Mouse (Mus musculus): ENCODE data around the gene Map4.

Map4 gene

GRCm38 (mm10) chr9:110019224-110019623 is 88.0 kb downstream of the Map4 start:
- DNase-seq: no peak

DNA sequence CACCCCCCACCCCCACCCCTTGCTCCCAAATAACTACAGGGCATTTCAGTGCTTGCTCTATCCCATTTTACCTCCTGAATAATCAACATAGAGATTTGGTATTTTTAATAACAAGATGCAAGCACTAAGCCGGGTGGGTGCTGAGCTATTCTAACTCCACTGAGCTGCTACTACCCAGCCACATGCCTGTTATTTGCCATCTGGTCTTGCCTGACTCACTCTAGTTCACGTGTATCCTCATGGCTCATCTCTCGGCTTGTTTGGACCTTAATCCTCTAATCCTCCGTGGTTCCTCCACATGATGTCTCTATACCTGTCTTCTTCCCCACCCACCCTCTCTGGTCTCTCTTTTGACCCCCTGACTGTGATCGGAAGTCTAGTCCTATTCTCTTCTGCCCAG is 89.1 kb downstream of the Map4 start:
- DNase-seq: no peak

GRCm38 (mm10) chr9:110021463-110021862 is 90.2 kb downstream of the Map4 start:
- DNase-seq: no peak

- no peak for DNase-seq
These were observed 90.9 kb downstream of the Map4 start for GRCm38 (mm10) chr9:110022151-110022550.

DNA sequence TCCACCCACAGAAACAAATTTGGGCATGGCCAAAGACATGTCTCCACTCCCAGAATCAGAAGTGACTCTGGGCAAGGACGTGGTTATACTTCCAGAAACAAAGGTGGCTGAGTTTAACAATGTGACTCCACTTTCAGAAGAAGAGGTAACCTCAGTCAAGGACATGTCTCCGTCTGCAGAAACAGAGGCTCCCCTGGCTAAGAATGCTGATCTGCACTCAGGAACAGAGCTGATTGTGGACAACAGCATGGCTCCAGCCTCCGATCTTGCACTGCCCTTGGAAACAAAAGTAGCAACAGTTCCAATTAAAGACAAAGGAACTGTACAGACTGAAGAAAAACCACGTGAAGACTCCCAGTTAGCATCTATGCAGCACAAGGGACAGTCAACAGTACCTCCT is 103.8 kb downstream of the Map4 start:
- DNase-seq: no peak

GRCm38 (mm10) chr9:110037895-110038294 is 106.6 kb downstream of the Map4 start:
- DNase-seq: no peak

GRCm38 (mm10) chr9:110038485-110038884 is 107.2 kb downstream of the Map4 start:
- DNase-seq: no peak

DNA sequence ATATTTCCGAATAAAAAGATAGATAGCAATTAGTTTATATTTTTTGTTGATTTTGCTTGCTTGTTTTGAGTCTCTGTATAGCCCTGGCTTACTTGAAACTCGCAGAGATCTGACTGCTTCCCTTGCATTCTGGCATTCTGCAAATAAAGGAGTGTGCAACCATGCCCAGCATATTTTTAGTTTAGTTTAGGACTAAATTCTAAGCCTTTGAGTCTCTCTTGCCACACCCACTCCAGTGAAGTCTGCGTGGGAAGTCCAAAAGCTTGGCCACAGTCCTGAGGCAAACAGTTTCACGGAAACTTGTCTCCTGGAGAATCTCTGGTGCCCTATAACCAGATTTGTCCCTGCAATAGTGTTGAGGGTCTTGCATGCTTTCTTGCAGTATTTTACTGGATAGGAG is 113.1 kb downstream of the Map4 start:
- no peak for DNase-seq

DNA sequence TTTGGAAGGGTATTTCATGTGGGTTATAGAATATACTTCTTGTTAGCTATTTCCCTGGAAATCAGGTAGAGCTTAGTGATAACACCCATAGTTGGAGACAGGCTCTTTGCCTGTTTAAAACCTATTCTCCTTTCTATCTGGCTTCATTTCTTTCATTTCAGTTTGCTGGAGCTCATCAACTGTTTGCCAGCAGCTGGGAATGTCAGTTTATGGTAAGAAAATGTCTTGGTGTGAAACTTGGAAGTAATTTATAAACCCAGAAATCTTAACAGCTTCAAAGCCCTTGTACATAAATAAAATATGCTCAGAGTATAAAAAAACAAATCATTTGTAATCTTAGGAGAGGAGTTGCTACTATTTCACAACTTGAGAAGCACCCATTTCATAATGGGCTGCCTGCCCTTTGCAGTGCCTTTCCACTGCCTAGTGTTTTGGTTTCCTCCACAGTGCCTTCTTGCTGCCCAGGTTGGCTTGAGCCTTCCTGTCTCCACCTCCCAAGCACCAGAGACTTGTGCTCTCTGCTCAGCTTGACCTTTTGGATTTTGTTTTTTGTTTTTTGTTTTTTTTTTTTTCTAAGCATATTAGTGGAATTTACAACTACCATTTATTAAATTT is 114.6 kb downstream of the Map4 start:
- no peak for DNase-seq

DNA sequence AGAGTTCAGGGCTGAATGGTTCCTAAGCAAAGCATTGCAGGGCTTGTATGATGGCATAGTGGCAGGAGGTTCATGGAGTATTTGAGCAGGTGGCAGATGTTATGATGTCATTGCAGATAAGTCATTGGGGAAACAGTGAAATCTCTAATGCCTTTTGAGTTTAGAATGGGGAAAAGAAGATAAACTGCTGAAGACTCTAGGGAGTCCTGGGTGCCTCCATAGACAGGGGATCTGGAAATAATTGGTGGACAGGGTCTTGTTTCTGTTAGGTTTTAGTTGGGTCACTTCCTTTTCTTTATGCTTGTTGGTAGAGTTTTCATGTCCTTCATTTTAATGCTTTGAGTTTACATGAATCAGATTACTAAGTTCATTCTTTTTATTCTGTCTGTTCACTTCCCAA is 116.0 kb downstream of the Map4 start:
- no peak for DNase-seq

GRCm38 (mm10) chr9:110047857-110048256 is 116.6 kb downstream of the Map4 start:
- DNase-seq: no peak

- DNase-seq: no peak
These were observed 119.9 kb downstream of the Map4 start for GRCm38 (mm10) chr9:110051184-110051583.

- DNase-seq: peak; percentile 81
These were observed 120.8 kb downstream of the Map4 start for GRCm38 (mm10) chr9:110051869-110052661.

DNA sequence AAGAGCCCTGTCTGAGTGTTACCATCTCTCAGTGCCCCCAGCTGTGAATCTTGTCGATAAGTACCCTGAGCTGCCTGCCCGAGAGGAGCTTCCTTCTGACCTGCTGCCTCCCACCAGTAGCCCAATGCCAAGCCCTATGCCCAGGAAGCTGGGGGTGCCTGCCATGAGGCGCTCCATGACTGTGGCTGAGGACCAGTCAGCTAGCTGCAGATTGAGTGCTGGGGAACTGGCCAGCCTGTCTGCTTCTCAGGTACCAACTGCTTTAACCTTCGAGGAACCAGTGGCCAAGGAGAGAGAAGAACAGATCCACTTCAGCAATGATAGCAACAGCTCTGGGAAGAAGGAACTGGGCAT is 121.7 kb downstream of the Map4 start:
- DNase-seq: no peak

DNA sequence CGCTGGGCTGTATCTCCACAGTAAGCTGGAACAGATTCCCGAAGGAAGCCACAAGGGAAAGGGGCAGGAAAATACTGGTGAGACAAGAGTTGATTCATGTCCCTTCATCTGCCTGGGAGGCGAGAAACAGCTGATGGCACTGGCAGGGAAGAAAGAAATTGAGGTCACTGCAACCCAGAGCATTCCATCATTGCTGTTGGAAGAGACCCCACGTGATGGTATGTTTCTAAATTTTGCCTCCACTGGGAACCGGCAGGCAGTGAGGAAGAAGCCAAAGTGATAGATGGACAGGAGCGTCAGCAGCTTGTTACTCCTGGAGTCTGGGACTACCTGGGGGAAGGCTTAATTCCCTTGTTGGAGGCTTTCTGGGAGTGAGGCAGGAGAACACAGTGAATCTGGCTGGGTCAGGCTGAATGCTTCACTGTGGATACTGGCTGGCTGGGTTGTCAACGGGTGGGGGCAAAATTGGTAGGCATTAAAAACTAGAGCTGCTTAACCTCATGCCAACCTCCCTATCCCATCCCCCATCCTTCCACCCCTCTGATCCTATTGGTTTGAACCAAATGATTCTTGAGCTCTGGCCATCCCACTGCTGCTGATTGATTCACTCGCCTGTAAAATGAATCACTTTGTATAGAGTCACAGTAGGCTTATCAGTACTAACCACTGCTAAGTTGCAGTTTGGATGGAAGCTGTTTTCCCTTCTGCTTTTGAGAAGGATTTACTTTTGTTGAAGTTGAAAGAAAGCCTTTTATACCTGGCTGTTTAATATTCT is 122.2 kb downstream of the Map4 start:
- DNase-seq: no peak

DNA sequence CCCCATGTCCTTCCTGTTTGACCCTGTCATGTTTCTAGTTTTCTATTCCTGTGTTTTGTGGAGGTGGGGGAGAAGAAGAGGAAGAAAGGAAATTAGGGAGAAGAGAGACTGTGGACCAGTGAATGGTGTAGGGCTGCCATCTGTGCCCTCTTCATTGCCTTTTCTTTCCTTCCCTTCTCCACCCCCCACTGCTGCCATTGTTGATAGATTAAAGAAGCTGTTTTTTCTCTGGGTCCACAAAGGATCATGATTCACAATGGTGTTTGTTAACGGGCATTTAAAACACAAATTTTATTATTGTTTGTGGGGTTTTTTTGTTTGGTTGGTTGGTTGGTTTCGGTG is 122.8 kb downstream of the Map4 start:
- DNase-seq: no peak

- no peak for DNase-seq
These were observed 123.5 kb downstream of the Map4 start for GRCm38 (mm10) chr9:110054781-110055180.

GRCm38 (mm10) chr9:110057200-110057599 is 125.9 kb downstream of the Map4 start:
- no peak for DNase-seq

GRCm38 (mm10) chr9:110060761-110061160 is 129.5 kb downstream of the Map4 start:
- DNase-seq: no peak

- DNase-seq: no peak
These were observed 131.1 kb downstream of the Map4 start for GRCm38 (mm10) chr9:110062405-110062804.

DNA sequence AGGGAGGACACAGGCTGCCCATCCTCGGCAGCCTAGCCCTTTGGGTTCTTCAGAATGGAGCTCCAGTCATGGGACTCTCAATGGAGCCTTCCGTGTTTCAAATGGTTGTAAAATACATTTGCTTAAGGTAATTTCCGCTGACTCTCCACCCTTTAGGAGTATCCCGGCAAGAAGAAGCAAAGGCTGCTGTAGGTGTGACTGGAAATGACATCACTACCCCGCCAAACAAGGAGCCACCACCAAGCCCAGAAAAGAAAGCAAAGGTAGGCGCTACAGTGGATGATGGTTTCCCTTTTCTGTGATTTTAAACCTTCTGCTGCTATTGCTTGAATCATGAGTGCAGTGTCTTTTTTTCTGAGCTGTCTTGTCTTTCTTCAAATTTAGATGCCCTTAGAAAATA is 131.6 kb downstream of the Map4 start:
- no peak for DNase-seq

- DNase-seq: no peak
These were observed 133.4 kb downstream of the Map4 start for GRCm38 (mm10) chr9:110064641-110065040.

- DNase-seq: no peak
These were observed 137.5 kb downstream of the Map4 start for GRCm38 (mm10) chr9:110068745-110069144.

DNA sequence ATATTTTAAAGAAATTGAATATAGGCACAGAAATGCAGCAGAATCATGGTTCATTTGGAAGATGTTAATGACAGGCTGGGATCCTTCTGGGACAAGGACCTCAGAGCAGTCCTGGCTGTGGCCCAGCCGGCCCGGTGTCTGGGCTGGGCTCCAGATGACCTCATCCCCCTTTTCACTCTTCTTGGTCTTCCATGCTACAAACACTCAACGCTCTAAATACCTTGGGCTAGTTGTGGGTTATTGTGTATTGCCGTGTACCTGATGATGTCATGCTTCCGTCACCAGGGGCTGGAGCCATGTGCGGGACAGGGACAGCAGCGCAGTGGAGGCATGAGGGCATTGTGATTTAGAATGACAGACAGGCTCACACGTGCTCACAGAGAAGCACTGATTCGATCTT is 139.1 kb downstream of the Map4 start:
- no peak for DNase-seq

Data from right cerebral cortex, postnatal 14 days (tissue).